Mouse (Mus musculus): ENCODE measurements at regions not wholly inside any gene's neighbourhood (a gene's known extent, or its start where the extent isn't known, plus 50 kb on each side); places are given as distances from the start of the nearest gene placed in this dataset.
A peak's percentile ranks its signal among the peaks of the same experiment; 100 is the strongest.

GRCm38 (mm10) chr15:36857622-36858021 is 150.0 kb downstream of the Zfp706 start:
- H3K4me1 ChIP-seq (replicated peaks; ENCODE audit: insufficient read depth, low read length): 0 out of 2 replicates have a peak, but pooled peaks cover 10% of the 10 kb centered on the region
- ATAC-seq (replicated peaks; ENCODE audit: low FRiP score, low read depth): no peak
- WGBS: 81% methylated on average over 1 of the region's 1 CpGs
- no peak overlapping the region for H3K9ac ChIP-seq (ENCODE audit: low read depth, low read length)
- no peak for DNase-seq (ENCODE audit: low spot score)
- peak; percentile 36 for TF ChIP-seq CTCF (IDR thresholded peaks at IDR 0.05; ENCODE audit: low read depth)
- no peaks in the 10 kb centered on the region for H3K27me3 ChIP-seq (ENCODE audit: insufficient read depth, low read length)
- H3K4me2 ChIP-seq (ENCODE audit: low read length): no peak overlapping the region
- H3K9me3 ChIP-seq (replicated peaks; ENCODE audit: low read length): no peaks in the 10 kb centered on the region
- no peaks in the 10 kb centered on the region for H3K36me3 ChIP-seq (ENCODE audit: insufficient read depth, low read length)
- H3K27ac ChIP-seq: no peak overlapping the region
- no peak overlapping the region for H3K4me3 ChIP-seq (replicated peaks; ENCODE audit: low read depth, low read length)

GRCm38 (mm10) chr15:36855550-36856131 is 151.9 kb downstream of the Zfp706 start:
- ATAC-seq (replicated peaks; ENCODE audit: low FRiP score, low read depth): no peak
- H3K9me3 ChIP-seq (replicated peaks; ENCODE audit: low read length): no peaks in the 10 kb centered on the region
- no peaks in the 10 kb centered on the region for H3K36me3 ChIP-seq (ENCODE audit: insufficient read depth, low read length)
- no peak for TF ChIP-seq CTCF (IDR thresholded peaks at IDR 0.05; ENCODE audit: low read depth)
- no peak overlapping the region for H3K4me3 ChIP-seq (replicated peaks; ENCODE audit: low read depth, low read length)
- H3K4me2 ChIP-seq (ENCODE audit: low read length): no peak overlapping the region
- no peaks in the 10 kb centered on the region for H3K27me3 ChIP-seq (ENCODE audit: insufficient read depth, low read length)
- 0 out of 2 replicates have a peak, but pooled peaks cover 10% of the 10 kb centered on the region for H3K4me1 ChIP-seq (replicated peaks; ENCODE audit: insufficient read depth, low read length)
- 61% methylated on average over 7 of the region's 7 CpGs for WGBS
- H3K9ac ChIP-seq (ENCODE audit: low read depth, low read length): no peak overlapping the region
- no peak overlapping the region for H3K27ac ChIP-seq
- DNase-seq (ENCODE audit: low spot score): no peak

GRCm38 (mm10) chr15:36854900-36855321 is 152.7 kb downstream of the Zfp706 start:
- DNase-seq (ENCODE audit: low spot score): no peak

GRCm38 (mm10) chr15:36852229-36852821 is 155.2 kb downstream of the Zfp706 start:
- Histone ChIP-seq H3K9me3 (replicated peaks; ENCODE audit: low read length) (no peaks in the 10 kb centered on the region), H3K4me1 (replicated peaks; ENCODE audit: insufficient read depth, low read length) (0 out of 2 replicates have a peak, but pooled peaks cover 10% of the 10 kb centered on the region), H3K4me3 (replicated peaks; ENCODE audit: low read depth, low read length) (no peak overlapping the region), H3K4me2 (ENCODE audit: low read length) (no peak overlapping the region), H3K36me3 (ENCODE audit: insufficient read depth, low read length) (no peaks in the 10 kb centered on the region), H3K27ac (no peak overlapping the region), H3K9ac (ENCODE audit: low read depth, low read length) (no peak overlapping the region), H3K27me3 (ENCODE audit: insufficient read depth, low read length) (no peaks in the 10 kb centered on the region)
- TF ChIP-seq CTCF (IDR thresholded peaks at IDR 0.05; ENCODE audit: low read depth): no peak
- DNase-seq (ENCODE audit: low spot score) (no peak), ATAC-seq (replicated peaks; ENCODE audit: low FRiP score, low read depth) (no peak)
- WGBS: 61% methylated on average over 6 of the region's 6 CpGs

More at GRCm38 (mm10) chr15:36854900-36855321, 152.7 kb downstream of the Zfp706 start:
- TF ChIP-seq CTCF (IDR thresholded peaks at IDR 0.05; ENCODE audit: low read depth): no peak
- Histone ChIP-seq H3K4me3 (replicated peaks; ENCODE audit: low read depth, low read length) (no peak overlapping the region), H3K36me3 (ENCODE audit: insufficient read depth, low read length) (no peaks in the 10 kb centered on the region), H3K9me3 (replicated peaks; ENCODE audit: low read length) (no peaks in the 10 kb centered on the region), H3K27ac (no peak overlapping the region), H3K4me2 (ENCODE audit: low read length) (no peak overlapping the region), H3K9ac (ENCODE audit: low read depth, low read length) (no peak overlapping the region), H3K27me3 (ENCODE audit: insufficient read depth, low read length) (no peaks in the 10 kb centered on the region), H3K4me1 (replicated peaks; ENCODE audit: insufficient read depth, low read length) (0 out of 2 replicates have a peak, but pooled peaks cover 10% of the 10 kb centered on the region)
- WGBS: 55% methylated on average over 6 of the region's 6 CpGs
- ATAC-seq (replicated peaks; ENCODE audit: low FRiP score, low read depth): no peak

- Histone ChIP-seq H3K9ac (ENCODE audit: low read depth, low read length) (no peak overlapping the region), H3K4me2 (ENCODE audit: low read length) (no peak overlapping the region), H3K27me3 (ENCODE audit: insufficient read depth, low read length) (no peaks in the 10 kb centered on the region), H3K4me3 (replicated peaks; ENCODE audit: low read depth, low read length) (no peak overlapping the region), H3K4me1 (replicated peaks; ENCODE audit: insufficient read depth, low read length) (no peaks in the 10 kb centered on the region), H3K9me3 (replicated peaks; ENCODE audit: low read length) (no peaks in the 10 kb centered on the region), H3K36me3 (ENCODE audit: insufficient read depth, low read length) (no peaks in the 10 kb centered on the region), H3K27ac (no peak overlapping the region)
- 57% methylated on average over 5 of the region's 5 CpGs for WGBS
- no peak for ATAC-seq (replicated peaks; ENCODE audit: low FRiP score, low read depth)
- no peak for TF ChIP-seq CTCF (IDR thresholded peaks at IDR 0.05; ENCODE audit: low read depth)
- no peak for DNase-seq (ENCODE audit: low spot score)
These were observed 159.3 kb downstream of the Zfp706 start for GRCm38 (mm10) chr15:36848238-36848637.

GRCm38 (mm10) chr15:36846806-36847205 is 160.8 kb downstream of the Zfp706 start:
- Histone ChIP-seq H3K27me3 (ENCODE audit: insufficient read depth, low read length) (no peaks in the 10 kb centered on the region), H3K27ac (no peak overlapping the region), H3K4me1 (replicated peaks; ENCODE audit: insufficient read depth, low read length) (no peaks in the 10 kb centered on the region), H3K36me3 (ENCODE audit: insufficient read depth, low read length) (no peaks in the 10 kb centered on the region), H3K4me2 (ENCODE audit: low read length) (no peak overlapping the region), H3K9me3 (replicated peaks; ENCODE audit: low read length) (no peaks in the 10 kb centered on the region), H3K4me3 (replicated peaks; ENCODE audit: low read depth, low read length) (no peak overlapping the region), H3K9ac (ENCODE audit: low read depth, low read length) (no peak overlapping the region)
- no peak for DNase-seq (ENCODE audit: low spot score)
- ATAC-seq (replicated peaks; ENCODE audit: low FRiP score, low read depth): no peak
- TF ChIP-seq CTCF (IDR thresholded peaks at IDR 0.05; ENCODE audit: low read depth): no peak
- 81% methylated on average over 9 of the region's 9 CpGs for WGBS
